Mouse (Mus musculus): Measurements from ENCODE around the gene Bco2. TPM values are rescaled to one million over a fixed set of nuclear protein-coding genes. Genes with fewer than 3 reads are reported as not detected.

Bco2 gene
- polyA plus RNA-seq, 1 experiment from 2014 or later, result 0.17 TPM

DNA sequence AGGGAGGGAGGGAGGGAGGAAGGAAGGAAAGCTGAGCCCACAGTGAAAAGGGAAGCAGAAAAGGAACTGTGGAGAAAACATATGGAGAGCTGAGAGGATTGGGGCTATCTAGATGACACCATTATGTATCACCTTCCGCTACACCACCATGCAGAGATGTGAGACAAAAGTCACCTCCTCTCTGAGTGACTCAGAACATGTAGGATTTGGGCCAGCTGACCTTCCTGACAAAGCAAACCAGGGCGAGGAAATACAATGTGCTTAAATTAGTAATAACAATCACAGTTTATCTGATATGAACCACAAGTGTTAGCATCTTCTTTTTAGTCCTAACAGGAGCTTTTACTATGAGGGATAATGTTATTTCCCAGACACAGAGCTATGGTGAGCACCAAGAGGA lies 57.4 kb downstream of the Bco2 start:
- DNase-seq (ENCODE audit: low spot score), result no peak
- H3K4me2 ChIP-seq (ENCODE audit: low read length), result no peak overlapping the region
- H3K27ac ChIP-seq, result no peak overlapping the region

GRCm38 (mm10) chr9:50497076-50497475 lies 57.9 kb downstream of the Bco2 start:
- Histone ChIP-seq H3K9ac (ENCODE audit: low read depth, low read length) (no peak overlapping the region), H3K9me3 (replicated peaks; ENCODE audit: low read length) (no peaks in the 10 kb centered on the region), H3K27ac (no peak overlapping the region), H3K36me3 (ENCODE audit: insufficient read depth, low read length) (no peaks in the 10 kb centered on the region), H3K4me2 (ENCODE audit: low read length) (0 out of 2 replicates have a peak overlapping the region, but pooled peaks have one; percentile 3), H3K27me3 (ENCODE audit: insufficient read depth, low read length) (no peaks in the 10 kb centered on the region), H3K4me3 (replicated peaks; ENCODE audit: low read depth, low read length) (no peak overlapping the region), H3K4me1 (replicated peaks; ENCODE audit: insufficient read depth, low read length) (0 out of 2 replicates have a peak, but pooled peaks cover 2% of the 10 kb centered on the region)
- no peak for ATAC-seq (replicated peaks; ENCODE audit: low FRiP score, low read depth)
- no peak for TF ChIP-seq CTCF (IDR thresholded peaks at IDR 0.05; ENCODE audit: low read depth)
- no peak for DNase-seq (ENCODE audit: low spot score)
- WGBS, result 65% methylated on average over 6 of the region's 6 CpGs

More for the DNA sequence above, 57.4 kb downstream of the Bco2 start:
- H3K27me3 ChIP-seq (ENCODE audit: insufficient read depth, low read length), result no peaks in the 10 kb centered on the region
- 76% methylated on average over 2 of the region's 2 CpGs for WGBS
- H3K9me3 ChIP-seq (replicated peaks; ENCODE audit: low read length), result no peaks in the 10 kb centered on the region
- ATAC-seq (replicated peaks; ENCODE audit: low FRiP score, low read depth), result no peak
- no peaks in the 10 kb centered on the region for H3K36me3 ChIP-seq (ENCODE audit: insufficient read depth, low read length)
- no peak overlapping the region for H3K4me3 ChIP-seq (replicated peaks; ENCODE audit: low read depth, low read length)
- TF ChIP-seq CTCF (IDR thresholded peaks at IDR 0.05; ENCODE audit: low read depth), result no peak
- H3K4me1 ChIP-seq (replicated peaks; ENCODE audit: insufficient read depth, low read length), result 0 out of 2 replicates have a peak, but pooled peaks cover 2% of the 10 kb centered on the region
- no peak overlapping the region for H3K9ac ChIP-seq (ENCODE audit: low read depth, low read length)

DNA sequence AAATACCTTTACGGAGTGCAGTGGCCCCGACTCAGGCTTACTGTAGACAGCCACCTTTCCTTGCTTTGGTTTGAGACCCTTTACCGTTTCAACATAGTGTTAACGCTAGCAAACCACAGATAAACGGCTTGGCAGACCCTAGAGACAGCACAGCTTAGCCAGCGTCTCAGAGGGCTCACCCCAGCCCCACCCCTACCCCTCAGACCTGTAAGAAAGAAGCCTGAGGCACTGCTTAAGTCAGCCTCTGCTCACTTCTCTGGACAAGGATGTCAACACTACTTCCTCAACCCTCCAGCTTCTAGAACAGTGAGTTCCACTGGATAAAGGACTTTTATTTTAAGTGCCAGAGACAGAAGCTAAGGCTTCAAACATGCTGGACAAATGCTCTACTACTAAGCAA lies 58.4 kb downstream of the Bco2 start:
- DNase-seq (ENCODE audit: low spot score) (no peak), ATAC-seq (replicated peaks; ENCODE audit: low FRiP score, low read depth) (no peak)
- WGBS, result 34% methylated on average over 6 of the region's 6 CpGs
- Histone ChIP-seq H3K9ac (ENCODE audit: low read depth, low read length) (no peak overlapping the region), H3K4me2 (ENCODE audit: low read length) (peak overlapping the region; percentile 33; the same call in 1 of the 2 replicates), H3K9me3 (replicated peaks; ENCODE audit: low read length) (no peaks in the 10 kb centered on the region), H3K4me3 (replicated peaks; ENCODE audit: low read depth, low read length) (no peak overlapping the region), H3K4me1 (replicated peaks; ENCODE audit: insufficient read depth, low read length) (0 out of 2 replicates have a peak, but pooled peaks cover 2% of the 10 kb centered on the region), H3K36me3 (ENCODE audit: insufficient read depth, low read length) (no peaks in the 10 kb centered on the region), H3K27ac (no peak overlapping the region), H3K27me3 (ENCODE audit: insufficient read depth, low read length) (no peaks in the 10 kb centered on the region)
- TF ChIP-seq CTCF (IDR thresholded peaks at IDR 0.05; ENCODE audit: low read depth), result no peak

DNA sequence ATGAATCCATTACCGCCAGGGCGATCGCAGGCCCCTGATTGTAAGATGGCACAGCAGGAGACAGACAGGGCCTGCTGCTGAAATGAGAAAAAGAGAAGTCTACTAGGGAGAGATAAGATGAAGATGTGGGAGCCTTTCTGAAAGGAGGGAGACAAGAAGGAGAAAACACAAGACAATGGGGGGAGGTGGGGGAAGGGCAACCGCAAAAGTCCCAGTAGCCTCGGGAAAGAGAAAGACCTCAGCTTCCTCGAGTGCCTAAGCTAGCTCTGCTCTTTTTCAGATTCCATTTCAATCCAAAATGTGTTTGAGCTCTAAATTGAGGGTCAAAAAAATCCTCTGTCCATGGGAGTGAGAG lies 58.9 kb downstream of the Bco2 start:
- DNase-seq (ENCODE audit: low spot score), result no peak
- Histone ChIP-seq H3K9ac (ENCODE audit: low read depth, low read length) (no peak overlapping the region), H3K9me3 (replicated peaks; ENCODE audit: low read length) (no peaks in the 10 kb centered on the region), H3K36me3 (ENCODE audit: insufficient read depth, low read length) (no peaks in the 10 kb centered on the region), H3K27ac (0 out of 2 replicates have a peak overlapping the region, but pooled peaks have one; percentile 36), H3K4me2 (ENCODE audit: low read length) (peak overlapping the region; percentile 33), H3K4me3 (replicated peaks; ENCODE audit: low read depth, low read length) (no peak overlapping the region), H3K4me1 (replicated peaks; ENCODE audit: insufficient read depth, low read length) (0 out of 2 replicates have a peak, but pooled peaks cover 2% of the 10 kb centered on the region), H3K27me3 (ENCODE audit: insufficient read depth, low read length) (no peaks in the 10 kb centered on the region)
- no peak for ATAC-seq (replicated peaks; ENCODE audit: low FRiP score, low read depth)
- WGBS, result 51% methylated on average over 6 of the region's 6 CpGs
- TF ChIP-seq CTCF (IDR thresholded peaks at IDR 0.05; ENCODE audit: low read depth), result no peak

- Histone ChIP-seq H3K27ac (0 out of 2 replicates have a peak overlapping the region, but pooled peaks have one; percentile 36), H3K27me3 (ENCODE audit: insufficient read depth, low read length) (no peaks in the 10 kb centered on the region), H3K36me3 (ENCODE audit: insufficient read depth, low read length) (no peaks in the 10 kb centered on the region), H3K9me3 (replicated peaks; ENCODE audit: low read length) (no peaks in the 10 kb centered on the region), H3K4me3 (replicated peaks; ENCODE audit: low read depth, low read length) (peak overlapping the region; percentile 16; the same call in 1 of the 2 replicates), H3K9ac (ENCODE audit: low read depth, low read length) (no peak overlapping the region), H3K4me2 (ENCODE audit: low read length) (peak overlapping the region; percentile 33), H3K4me1 (replicated peaks; ENCODE audit: insufficient read depth, low read length) (0 out of 2 replicates have a peak, but pooled peaks cover 2% of the 10 kb centered on the region)
- no peak for TF ChIP-seq CTCF (IDR thresholded peaks at IDR 0.05; ENCODE audit: low read depth)
- DNase-seq (ENCODE audit: low spot score) (no peak), ATAC-seq (replicated peaks; ENCODE audit: low FRiP score, low read depth) (no peak)
- WGBS, result 66% methylated on average over 10 of the region's 10 CpGs
Observed at GRCm38 (mm10) chr9:50495405-50496150, 59.4 kb downstream of the Bco2 start.

- Histone ChIP-seq H3K27me3 (ENCODE audit: insufficient read depth, low read length) (no peaks in the 10 kb centered on the region), H3K9ac (ENCODE audit: low read depth, low read length) (no peak within 1 kb of the TSS), H3K4me3 (replicated peaks; ENCODE audit: low read depth, low read length) (peak within 1 kb of the TSS; percentile 16), H3K9me3 (replicated peaks; ENCODE audit: low read length) (no peaks in the 10 kb centered on the region), H3K27ac (peak within 1 kb of the TSS; percentile 51; the same call in 1 of the 2 replicates), H3K4me2 (ENCODE audit: low read length) (peak within 1 kb of the TSS; percentile 39), H3K36me3 (ENCODE audit: insufficient read depth, low read length) (no peaks in the 10 kb centered on the region), H3K4me1 (replicated peaks; ENCODE audit: insufficient read depth, low read length) (0 out of 2 replicates have a peak, but pooled peaks cover 2% of the 10 kb centered on the region)
- WGBS, result 51% methylated on average over 6 of the region's 6 CpGs
- no peak for TF ChIP-seq CTCF (IDR thresholded peaks at IDR 0.05; ENCODE audit: low read depth)
- ATAC-seq (replicated peaks; ENCODE audit: low FRiP score, low read depth), result peak; percentile 79
- DNase-seq (ENCODE audit: low spot score), result no peak
Observed at GRCm38 (mm10) chr9:50494311-50494710, 60.7 kb downstream of the Bco2 start, which contains the start of gene Plet1. TSS of gene Plet1 (plus strand) at chr9:50494525.

Data from kidney, postnatal 0 days (tissue).